Mouse (Mus musculus) testis, adult 2 months (tissue): Measurements from ENCODE around the gene Pdxp. TPM values are rescaled to one million over a fixed set of nuclear protein-coding genes. Genes with fewer than 3 reads are reported as not detected.

Source experiments
- H3K27ac ChIP-seq: fragments of 200-500 bp; 2 replicates; pipeline ENCODE4 v1.5.1; 2012; ENCODE audit warnings: low read depth, low read length; ENCODE audit not compliant: control insufficient read depth, insufficient read depth
- H3K27me3 ChIP-seq: fragments of 200-500 bp; 2 replicates; pipeline ENCODE4 v1.6.1; 2012; ENCODE audit warnings: mild to moderate bottlenecking, low read length, moderate library complexity; ENCODE audit not compliant: control insufficient read depth, insufficient read depth
- H3K36me3 ChIP-seq: fragments of 200-500 bp; 2 replicates; pipeline ENCODE4 v1.6.1; 2012; ENCODE audit warnings: mild to moderate bottlenecking, low read length; ENCODE audit not compliant: control insufficient read depth, insufficient read depth
- H3K4me1 ChIP-seq: fragments of 200-500 bp; 2 replicates; pipeline ENCODE4 v1.6.1; 2012; ENCODE audit warnings: low read length; ENCODE audit not compliant: control insufficient read depth, insufficient read depth
- H3K4me3 ChIP-seq: fragments of 200-500 bp; 2 replicates; pipeline ENCODE4 v1.5.1; 2012; ENCODE audit warnings: low read depth, mild to moderate bottlenecking, low read length, moderate library complexity, mixed read lengths; ENCODE audit not compliant: control insufficient read depth
- CTCF ChIP-seq: fragments of 200-500 bp; IDR thresholded peaks from 2 replicates; pipeline ENCODE4 v1.5.1; 2012; ENCODE audit warnings: low read depth, mild to moderate bottlenecking, inconsistent platforms, low read length, moderate library complexity; ENCODE audit not compliant: control insufficient read depth, insufficient read depth, insufficient replicate concordance
- POLR2A ChIP-seq: fragments of 200-500 bp; IDR thresholded peaks from 2 replicates; pipeline ENCODE4 v1.6.1; 2012; ENCODE audit warnings: low read depth, mild to moderate bottlenecking, inconsistent platforms, low read length, moderate library complexity; ENCODE audit not compliant: control insufficient read depth
- polyA plus RNA-seq: library from polyadenylated mRNA; depleted of rRNA; stranded (reverse); fragments of >200 nt; gene quantifications from 2 replicates; pipeline ENCODE4 v1.2.3, GENCODE M21; 2012

Gene Pdxp
- polyA plus RNA-seq, 1 experiment: 3.8 TPM

DNA sequence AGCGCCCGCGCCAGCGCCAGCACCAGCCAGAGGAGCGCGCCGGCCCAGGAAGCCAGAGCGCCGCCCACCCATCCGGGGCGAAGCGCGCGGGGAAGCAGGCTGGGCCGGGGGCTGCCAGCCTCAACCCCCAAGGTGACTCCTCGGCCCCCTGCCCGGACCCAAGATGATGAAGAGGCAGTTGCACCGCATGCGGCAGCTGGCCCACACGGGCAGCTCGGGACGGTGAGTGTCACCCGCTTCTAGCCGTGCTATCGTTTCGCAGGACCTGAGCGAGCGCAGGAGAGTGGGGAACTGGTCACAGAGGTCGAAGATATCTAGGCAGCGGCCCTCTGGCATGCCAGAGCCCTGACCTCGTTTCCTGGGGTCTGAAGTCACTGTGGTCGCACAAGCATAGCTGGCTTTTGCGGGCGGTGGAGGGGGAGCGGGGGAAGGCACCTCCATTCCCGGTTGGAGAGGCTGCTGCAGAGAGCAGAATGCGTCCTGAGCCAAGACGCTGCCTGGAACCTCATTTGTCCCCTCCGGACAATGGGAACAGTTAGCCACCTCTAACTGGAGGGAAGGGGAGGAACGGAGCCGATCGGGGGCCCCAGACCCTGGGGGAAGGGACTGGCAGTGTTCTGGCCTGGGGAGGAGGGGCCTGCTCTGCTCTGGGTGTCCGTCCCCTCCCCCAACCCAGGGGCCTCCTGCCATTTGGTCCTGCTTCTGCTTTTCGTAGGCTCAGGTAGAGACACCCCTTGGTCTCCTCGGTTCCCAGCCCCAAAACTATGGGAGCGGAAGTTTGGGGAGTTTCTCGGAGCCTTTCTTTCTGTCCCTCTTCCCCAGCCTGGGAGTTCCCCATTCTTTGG, 13.8 kb upstream of the Pdxp start, which contains the start of gene Sh3bp1:
TSS of gene Sh3bp1 (plus strand) at position 29 of the 845 bp plus-strand sequence.
- Histone ChIP-seq H3K27ac (peak within 1 kb of the TSS; percentile 26; the same call in 1 of the 2 replicates), H3K4me1 (peaks cover 9% of the 10 kb centered on the region)

DNA sequence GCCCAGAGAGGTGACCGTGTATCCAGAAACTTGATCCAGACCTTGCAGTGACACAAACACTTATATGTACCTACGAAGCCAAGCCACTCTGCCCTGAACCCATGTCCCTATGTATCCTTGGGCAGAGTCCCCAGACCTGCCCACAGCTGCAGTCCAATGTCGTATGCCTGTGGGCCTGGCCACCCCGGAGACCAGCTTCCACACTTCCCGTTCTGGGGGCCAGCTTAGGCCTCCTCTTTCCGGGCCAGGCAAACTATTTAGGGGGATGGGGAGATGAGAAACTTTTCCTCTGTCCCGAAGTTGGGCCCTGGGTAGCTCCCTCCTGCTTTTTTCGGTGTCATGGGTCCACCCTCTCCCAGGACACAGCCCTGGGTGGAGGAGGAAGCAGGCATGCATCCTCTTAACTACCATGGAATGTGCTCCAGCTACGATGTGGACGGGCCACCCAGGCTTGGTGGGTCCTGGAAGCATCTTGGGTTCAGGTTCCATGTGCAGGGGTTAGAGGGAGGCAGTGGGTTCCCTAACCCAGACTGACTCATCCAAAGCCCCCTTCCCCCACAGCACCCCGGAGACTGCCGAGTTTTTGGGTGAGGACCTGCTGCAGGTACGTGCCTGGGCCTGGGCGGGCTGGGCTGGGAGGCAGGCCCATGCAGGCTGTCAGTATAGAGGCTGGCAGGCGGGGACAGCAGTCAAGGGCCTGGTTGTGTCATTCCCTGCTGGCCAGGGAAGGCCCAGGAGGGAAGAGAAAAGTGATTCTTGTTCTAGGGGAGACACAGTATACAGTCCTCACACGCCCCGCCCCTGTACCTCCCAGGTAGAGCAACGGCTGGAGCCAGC, 12.9 kb upstream of the Pdxp start:
- H3K27ac ChIP-seq: no peak overlapping the region
- no peaks in the 10 kb centered on the region for H3K27me3 ChIP-seq
- no peaks in the 10 kb centered on the region for H3K36me3 ChIP-seq
- peaks cover 9% of the 10 kb centered on the region for H3K4me1 ChIP-seq
- TF ChIP-seq POLR2A: no peak
- TF ChIP-seq CTCF: no peak
- H3K4me3 ChIP-seq: no peak overlapping the region

More for the DNA sequence above, 13.8 kb upstream of the Pdxp start, which contains the start of gene Sh3bp1:
- Histone ChIP-seq H3K36me3 (no peaks in the 10 kb centered on the region), H3K27me3 (no peaks in the 10 kb centered on the region), H3K4me3 (peak within 1 kb of the TSS; percentile 64)
- TF ChIP-seq POLR2A (no peak), CTCF (no peak)

DNA sequence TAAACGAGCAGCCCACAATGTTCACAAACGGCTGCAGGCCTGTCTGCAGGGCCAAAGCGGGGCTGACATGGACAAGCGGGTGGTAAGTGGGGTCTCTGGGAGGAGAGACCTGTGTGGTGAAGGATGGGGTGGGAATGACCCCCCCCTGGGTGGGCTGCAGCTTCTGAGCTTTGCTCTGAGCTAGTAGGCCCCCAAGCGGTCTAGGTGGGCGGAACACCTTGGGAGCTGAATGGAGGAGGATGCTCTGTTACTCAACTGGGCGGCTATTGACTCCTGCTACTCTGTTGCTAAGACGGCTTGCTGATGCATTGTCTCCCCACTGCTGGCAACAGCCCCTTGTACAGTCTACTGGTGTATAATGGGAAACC, 12.3 kb upstream of the Pdxp start:
- Histone ChIP-seq H3K27ac (no peak overlapping the region), H3K27me3 (no peaks in the 10 kb centered on the region), H3K36me3 (no peaks in the 10 kb centered on the region), H3K4me1 (peaks cover 9% of the 10 kb centered on the region), H3K4me3 (no peak overlapping the region)
- TF ChIP-seq CTCF: no peak; the same call in 1 of the 2 replicates
- no peak for TF ChIP-seq POLR2A

DNA sequence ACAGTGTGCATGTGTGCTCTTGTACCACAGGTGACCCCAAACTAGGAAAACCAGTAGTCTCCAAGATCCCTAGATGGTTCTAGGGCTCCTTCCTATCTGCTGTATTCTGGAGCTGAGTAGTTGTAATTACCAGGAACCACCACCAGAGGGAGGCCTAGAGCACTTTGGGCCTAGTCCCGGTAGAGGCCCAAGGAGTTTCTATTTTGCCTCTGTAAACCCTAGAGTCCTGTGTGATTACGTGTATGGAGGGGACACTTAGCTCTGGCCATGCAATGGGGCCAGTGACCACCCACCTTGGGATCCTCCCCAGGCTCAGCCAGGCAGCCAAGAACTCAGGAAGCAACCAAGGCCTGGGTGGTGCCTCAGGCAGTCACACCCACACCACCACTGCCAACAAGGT, 10.5 kb upstream of the Pdxp start:
- H3K27me3 ChIP-seq: no peaks in the 10 kb centered on the region
- no peak overlapping the region for H3K27ac ChIP-seq
- TF ChIP-seq CTCF (peak; percentile 83), POLR2A (no peak)
- H3K4me1 ChIP-seq: peaks cover 9% of the 10 kb centered on the region
- no peak overlapping the region for H3K4me3 ChIP-seq
- H3K36me3 ChIP-seq: no peaks in the 10 kb centered on the region

DNA sequence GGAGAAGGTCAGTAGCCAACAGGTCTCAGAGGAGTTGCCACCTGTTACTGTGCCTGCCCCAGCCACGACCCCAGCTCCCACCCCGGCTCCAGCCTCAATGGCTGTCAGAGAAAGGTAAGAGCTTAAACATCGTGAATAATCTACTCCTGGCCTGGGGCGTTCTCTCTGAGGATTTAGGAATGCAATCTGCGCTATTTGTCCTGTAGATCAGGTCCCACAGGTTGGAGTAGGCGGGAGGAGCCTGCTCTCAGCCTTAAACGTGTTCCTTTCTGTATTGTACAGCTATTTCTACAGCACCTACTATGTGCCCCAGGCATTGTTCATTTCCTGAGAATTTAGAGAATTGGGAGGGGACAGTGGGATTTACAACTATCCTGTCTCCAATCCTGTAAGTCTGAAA, 5.3 kb upstream of the Pdxp start:
- no peaks in the 10 kb centered on the region for H3K27me3 ChIP-seq
- H3K4me3 ChIP-seq: no peak overlapping the region
- no peak for TF ChIP-seq POLR2A
- H3K27ac ChIP-seq: no peak overlapping the region
- no peaks in the 10 kb centered on the region for H3K36me3 ChIP-seq
- H3K4me1 ChIP-seq: no peaks in the 10 kb centered on the region; the same call in none of the 2 replicates

DNA sequence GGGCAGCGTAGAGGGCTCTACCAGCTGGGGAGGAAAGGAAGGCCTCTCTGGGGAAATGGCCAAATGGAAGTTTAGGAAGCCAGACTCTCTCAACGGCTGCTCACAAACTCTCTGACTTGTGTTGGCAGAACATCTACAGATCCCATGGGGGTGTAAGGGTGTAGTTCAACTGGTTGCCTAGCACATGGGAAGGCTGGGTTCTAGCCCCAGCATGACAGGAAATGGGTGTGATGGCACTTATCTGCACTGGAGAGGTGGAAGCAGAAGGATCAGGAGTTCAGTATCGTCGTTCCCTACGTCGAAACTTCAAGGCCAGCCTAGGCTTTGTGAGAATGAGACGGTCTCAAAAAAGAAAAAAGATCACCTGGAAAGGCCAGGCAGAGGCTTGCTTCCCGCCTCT, 4.7 kb upstream of the Pdxp start:
- no peak overlapping the region for H3K27ac ChIP-seq
- no peaks in the 10 kb centered on the region for H3K27me3 ChIP-seq
- H3K4me3 ChIP-seq: no peak overlapping the region
- H3K4me1 ChIP-seq: no peaks in the 10 kb centered on the region; the same call in 1 of the 2 replicates
- TF ChIP-seq POLR2A: no peak
- H3K36me3 ChIP-seq: no peaks in the 10 kb centered on the region

DNA sequence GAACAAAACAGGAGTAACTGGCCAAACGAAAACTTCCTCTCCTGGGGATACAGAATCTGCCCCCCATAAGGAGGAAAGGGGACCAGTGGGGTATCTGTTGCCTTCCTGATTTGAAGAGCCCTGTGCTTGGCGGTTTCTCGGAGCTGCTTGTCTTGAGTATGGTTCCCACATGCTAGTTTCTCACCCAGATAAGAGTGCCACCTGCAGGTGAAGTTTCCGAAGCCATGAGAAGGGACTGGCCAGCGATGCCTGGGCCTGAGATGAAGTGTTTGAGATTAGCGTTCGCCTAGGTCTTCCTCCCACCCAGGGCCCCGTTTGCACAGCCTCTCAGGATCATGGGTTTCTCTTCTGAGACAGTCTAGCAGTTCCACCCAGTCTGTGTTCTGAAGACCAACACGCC, 1.7 kb upstream of the Pdxp start:
- TF ChIP-seq CTCF (no peak), POLR2A (no peak)
- no peak overlapping the region for H3K27ac ChIP-seq
- peaks cover 6% of the 10 kb centered on the region for H3K4me1 ChIP-seq

More for the DNA sequence above, 1.7 kb upstream of the Pdxp start:
- Histone ChIP-seq H3K4me3 (no peak overlapping the region; the same call in 1 of the 2 replicates), H3K36me3 (no peaks in the 10 kb centered on the region), H3K27me3 (no peaks in the 10 kb centered on the region)
